Mouse (Mus musculus): ENCODE results near the gene Slco1a4.
"Not testable (repeated sequence)": the region's sequence is repeated elsewhere in the genome, so short reads cannot be mapped to it uniquely, and the experiment has no call there.

Slco1a4 gene

DNA sequence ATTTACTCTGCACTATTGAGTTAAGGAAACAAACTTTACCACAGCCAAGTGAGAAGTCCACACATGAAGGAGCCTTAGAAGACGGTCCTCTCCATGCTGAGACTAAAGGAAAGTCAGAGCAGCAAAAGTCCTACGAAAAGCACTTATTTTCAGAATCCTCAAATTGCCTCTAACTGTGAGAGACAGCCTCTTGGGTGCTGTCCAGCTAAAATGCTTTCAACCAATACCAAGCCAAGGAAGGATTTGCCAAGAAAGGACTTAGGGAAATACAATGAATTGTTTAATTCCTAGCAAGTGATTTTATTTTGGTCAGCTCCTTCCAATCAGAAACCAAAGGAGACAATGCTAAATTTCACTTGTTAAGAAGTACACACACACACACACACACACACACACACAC, at the start of gene Slco1a4:
Gene Slco1a4 (minus strand): TSS at position 115 of the 400 bp plus-strand sequence.
- DNase-seq: no peak

GRCm38 (mm10) chr6:141898197-141898596, 42.2 kb upstream of the Slco1a4 start:
- DNase-seq: no peak

- no peak for DNase-seq
These were observed 33.7 kb upstream of the Slco1a4 start for GRCm38 (mm10) chr6:141889723-141890122.

DNA sequence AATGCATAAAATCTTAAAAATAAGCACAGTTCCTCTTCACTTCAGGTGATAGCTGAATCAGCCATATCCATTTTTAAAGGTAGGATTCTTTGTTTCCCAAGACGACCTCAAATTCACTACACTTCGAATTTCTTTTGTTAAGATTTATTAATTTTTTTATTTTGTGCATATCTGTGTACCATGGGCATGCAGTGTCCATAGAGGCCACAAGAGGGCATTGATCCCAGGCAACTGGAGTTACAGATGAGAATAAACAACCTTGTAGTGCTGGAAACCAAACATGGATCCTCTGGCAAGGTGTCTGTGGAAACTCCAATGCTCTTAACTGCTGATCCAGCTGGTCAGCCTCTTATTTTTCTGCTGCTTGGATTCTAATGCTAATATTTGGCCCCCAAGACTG, 32.2 kb upstream of the Slco1a4 start:
- DNase-seq: no peak

- DNase-seq: peak; percentile 19 to 35
These were observed 26.6 kb upstream of the Slco1a4 start for GRCm38 (mm10) chr6:141882581-141882980.

- not testable (repeated sequence) for DNase-seq
These were observed 19.7 kb upstream of the Slco1a4 start for GRCm38 (mm10) chr6:141875742-141876141.

- DNase-seq: peak in 1 of 2 experiments; percentile 20
These were observed 15.7 kb upstream of the Slco1a4 start for GRCm38 (mm10) chr6:141871711-141872110.

DNA sequence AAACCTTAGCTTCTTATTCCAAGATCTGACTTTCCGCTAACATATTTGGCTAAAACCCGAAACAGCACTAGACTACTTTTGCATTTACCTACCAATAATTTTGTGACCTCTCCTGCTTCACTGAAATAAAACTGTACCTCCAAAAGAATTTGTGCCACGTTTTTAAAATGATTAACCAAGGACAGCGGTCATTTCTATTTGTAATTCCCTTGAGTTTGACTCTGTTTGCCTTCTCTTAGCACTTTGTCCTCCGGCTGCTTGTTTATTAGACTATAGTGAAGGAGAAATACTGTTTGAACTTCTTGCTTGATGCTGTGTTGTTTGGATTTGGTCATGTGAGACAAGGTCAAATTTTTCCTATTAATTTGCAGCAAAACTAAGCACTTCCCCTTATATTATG, 12.7 kb upstream of the Slco1a4 start:
- DNase-seq: peak in 1 of 2 experiments; percentile 42

DNA sequence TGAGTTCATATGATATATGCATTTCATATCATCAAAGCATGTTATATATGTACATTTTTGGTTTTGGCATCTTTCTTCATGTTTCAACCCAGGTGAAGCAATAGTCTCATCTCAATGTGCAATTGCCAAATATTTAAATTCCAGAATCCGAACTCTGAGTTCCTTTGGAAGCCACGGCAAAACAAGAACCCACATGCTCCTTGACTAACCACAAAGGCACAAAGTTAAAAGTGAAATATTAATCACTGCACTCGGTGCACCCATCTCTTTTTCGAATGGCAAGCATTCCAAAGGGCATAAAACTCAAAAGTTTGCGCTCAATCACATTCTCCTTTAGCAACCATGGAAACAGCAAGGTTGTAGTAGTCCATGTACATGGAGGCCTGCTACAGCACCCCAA, 10.0 kb upstream of the Slco1a4 start:
- DNase-seq: peak; percentile 53 to 71

GRCm38 (mm10) chr6:141857735-141858531, 1.9 kb upstream of the Slco1a4 start:
- no peak for DNase-seq

GRCm38 (mm10) chr6:141853616-141854015, 2.4 kb downstream of the Slco1a4 start:
- DNase-seq: no peak

- no peak for DNase-seq
These were observed 6.9 kb downstream of the Slco1a4 start for GRCm38 (mm10) chr6:141849051-141849450.

- DNase-seq: peak; percentile 15 to 33
These were observed 58.2 kb downstream of the Slco1a4 start for GRCm38 (mm10) chr6:141797837-141798236.

DNA sequence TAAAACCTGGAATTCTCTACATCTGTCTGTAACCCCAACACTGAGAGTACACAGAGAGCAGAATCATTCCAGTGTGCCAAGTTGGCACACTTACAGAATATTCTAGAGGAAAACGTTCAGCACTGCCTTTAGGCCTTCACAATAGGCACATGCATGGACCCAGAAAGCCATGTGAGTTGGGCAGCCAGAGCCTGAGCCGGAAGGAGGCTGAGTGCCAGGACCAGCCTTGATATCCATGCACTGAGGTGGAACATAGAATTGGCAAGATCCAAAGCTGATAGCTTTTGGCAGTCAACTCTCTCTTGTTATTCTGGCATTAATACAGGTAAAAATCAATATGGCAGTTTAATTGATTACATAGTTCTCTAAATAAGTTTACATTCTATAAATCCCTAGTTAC, 81.5 kb downstream of the Slco1a4 start:
- no peak for DNase-seq

GRCm38 (mm10) chr6:141773710-141774109, 82.3 kb downstream of the Slco1a4 start, which contains the start of gene Gm5724:
Gene Gm5724, minus strand, starts transcription at chr6:141773810.
- DNase-seq: no peak
